Mouse (Mus musculus) ES-Bruce4 (cell line): ENCODE measurements around the gene Btbd6.

Experiments used
- CTCF ChIP-seq: IDR thresholded peaks from one replicate; pipeline ENCODE4 v1.8.1; 2011; ENCODE audit warnings: low read depth, low read length
- EP300 ChIP-seq: IDR thresholded peaks from 2 replicates; pipeline ENCODE4 v1.6.1; 2011; ENCODE audit warnings: low read depth, low read length; ENCODE audit not compliant: insufficient read depth
- POLR2A ChIP-seq: IDR thresholded peaks from one replicate; pipeline ENCODE4 v1.8.1; 2011; ENCODE audit warnings: low read length; ENCODE audit not compliant: insufficient read depth

DNA sequence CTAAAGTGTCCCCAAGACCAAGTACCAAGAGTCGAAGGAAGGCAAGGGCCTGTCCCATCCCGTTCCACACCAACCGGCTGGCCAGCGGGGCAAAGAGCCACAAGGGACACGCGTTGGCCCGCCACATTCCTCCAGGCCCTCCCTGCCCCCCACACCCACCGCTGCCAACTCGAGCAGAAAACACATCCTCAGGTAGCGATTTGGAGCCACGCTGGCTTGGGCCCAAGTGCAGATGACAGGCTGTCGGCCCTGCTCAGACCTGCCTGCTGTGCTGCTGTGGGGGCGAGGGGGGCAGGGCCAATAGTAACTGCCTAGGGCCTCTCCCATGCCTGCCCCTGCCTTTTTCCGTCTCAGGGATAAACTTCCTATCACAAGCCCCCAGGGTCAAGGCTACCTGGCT lies 49.0 kb upstream of the Btbd6 start:
- no peak for TF ChIP-seq POLR2A
- no peak for TF ChIP-seq CTCF
- TF ChIP-seq EP300 = no peak
